Mouse (Mus musculus) lung, adult 18-20 months (tissue): Measurements from ENCODE around the gene Spred2.

Source experiments
- DNase-seq, 2 experiments: peaks; one replicate each; pipeline ENCODE4 v3.0.0; 2022; ENCODE audit warnings: mixed read lengths in 2 of 2

Gene Spred2

DNA sequence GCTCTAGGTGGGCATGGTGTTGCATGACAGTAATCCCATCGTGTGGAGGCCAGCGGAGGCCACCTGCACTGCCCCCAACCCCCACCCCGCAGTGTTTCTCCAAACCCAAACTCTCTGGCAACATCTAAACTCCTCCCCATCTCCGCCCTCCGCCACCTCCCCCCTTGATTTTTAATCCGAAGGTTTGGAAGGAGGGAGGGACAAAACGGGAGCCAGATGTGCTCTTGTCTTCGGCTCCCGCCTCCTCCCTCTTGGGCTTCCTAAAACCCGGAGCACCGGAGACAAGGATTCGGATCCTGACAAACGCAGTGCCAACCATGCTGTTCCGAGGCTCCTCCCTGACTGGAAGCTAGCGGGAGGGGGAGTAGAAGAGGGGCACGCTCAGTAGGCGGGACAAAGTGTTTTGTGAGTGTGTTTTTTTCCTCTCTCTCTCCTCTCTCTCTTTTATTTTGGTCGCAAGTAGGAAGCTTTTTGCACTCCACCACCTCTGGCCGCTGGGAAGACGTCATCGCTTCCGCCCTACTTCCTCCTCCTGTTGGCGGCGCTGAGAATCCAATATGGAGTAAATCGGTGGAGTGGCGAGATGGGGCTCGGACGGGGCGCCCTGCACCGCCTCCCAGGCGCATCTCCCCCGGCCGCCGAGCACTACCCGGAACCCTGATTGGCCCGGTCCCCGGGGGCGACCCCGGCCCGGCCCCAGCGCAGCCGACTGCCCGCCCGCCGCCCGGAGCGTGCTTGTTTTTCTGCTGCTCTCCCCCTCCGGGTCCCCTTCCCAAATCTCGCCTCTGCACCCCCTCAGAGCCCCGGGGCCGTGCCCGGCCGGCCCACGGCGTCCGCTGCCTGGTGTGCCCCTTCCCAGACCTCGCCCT, at the start of gene Spred2:
TSS of gene Spred2 (plus strand) at position 488 of the 869 bp plus-strand sequence.
- peak; percentile 89 to 92 for DNase-seq

DNA sequence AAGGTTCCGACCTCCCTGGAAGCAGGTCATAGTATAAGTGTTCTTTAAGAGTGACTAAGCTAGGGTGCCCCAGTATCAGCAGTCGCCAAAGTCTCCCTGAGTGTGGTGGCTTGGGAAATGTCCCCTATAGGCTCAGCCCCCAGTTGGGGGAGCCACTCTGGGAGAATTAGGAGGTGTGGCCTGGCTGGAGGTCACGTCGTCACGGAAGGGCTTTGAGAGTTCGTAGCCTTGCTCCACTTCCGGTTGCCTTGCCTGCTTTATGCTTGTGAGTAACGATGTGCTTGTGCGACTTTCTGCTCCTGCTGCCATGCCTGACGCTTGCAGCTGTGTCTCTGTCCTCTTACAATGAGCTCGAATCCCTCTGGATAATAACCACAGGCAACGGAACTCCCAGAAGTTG, 48.6 kb upstream of the Spred2 start:
- no peak for DNase-seq

DNA sequence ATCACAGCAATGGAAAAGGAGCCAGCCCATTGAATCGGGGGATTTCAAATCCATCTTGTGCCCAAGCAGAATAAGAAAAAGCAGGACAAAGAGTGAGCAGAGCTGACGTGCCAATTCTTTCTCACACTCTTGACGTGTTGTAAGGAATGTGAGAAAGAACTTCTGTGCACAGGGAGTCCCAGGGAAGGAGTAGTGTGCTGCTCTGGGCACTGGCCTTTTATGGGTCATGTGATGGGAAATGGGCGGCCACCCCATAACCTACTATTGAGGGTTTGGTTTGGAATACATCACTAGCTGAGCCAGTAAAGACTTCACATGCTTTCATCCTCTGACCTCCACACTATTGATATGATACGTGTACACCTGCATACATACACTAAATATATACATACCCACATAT, 48.2 kb upstream of the Spred2 start:
- no peak for DNase-seq

DNA sequence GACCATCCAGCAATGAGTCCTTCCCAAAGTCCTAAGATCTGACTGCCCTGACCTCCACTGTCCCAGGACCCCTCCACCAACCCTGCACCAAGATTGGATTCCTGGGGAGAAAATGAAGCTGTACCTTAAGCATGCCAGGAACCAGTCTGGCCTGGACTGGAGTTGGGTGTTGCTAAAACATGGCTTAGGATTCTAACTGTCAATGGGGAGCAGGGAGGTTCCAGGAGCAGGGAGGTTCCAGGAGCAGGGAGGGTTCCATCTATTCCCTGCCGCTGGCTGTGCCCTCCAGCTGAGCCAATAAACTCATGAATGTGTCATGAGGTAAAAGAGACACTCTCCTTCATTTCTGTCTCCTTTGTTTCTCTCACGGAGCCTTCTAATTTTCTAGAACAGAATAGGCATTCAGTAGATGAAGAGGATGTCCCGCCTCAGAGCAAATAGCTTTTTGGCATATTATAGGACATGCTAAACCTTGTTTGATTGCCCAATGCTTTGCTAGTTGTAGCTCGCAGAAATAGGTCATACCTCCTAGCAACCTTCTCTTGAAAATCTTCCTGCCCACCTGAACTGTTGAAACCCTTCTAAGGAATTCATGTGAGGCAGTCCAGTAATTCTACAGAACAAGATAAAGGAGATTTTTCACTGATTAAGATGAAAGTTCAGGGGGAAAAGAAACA, 46.8 kb upstream of the Spred2 start:
- no peak for DNase-seq

DNA sequence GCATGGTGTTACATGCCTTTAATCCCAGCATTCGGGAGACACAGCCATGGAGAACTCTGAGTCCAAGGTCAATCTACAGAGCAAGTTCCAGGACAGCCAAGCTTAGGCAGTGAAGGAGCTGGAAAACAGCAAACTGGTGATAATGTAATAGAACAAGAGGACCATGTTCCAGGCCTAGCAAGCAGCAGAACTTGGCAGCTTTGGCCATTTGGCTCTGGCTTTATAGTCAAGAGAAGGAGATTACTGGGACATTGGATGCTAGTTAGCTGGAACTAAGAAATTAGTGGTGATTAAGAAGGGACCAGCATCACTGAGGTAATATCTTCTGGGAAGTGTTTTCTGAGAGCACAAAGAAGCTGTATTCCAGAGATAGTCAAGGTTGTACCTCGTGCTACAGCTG, 42.8 kb upstream of the Spred2 start:
- DNase-seq = no peak

DNA sequence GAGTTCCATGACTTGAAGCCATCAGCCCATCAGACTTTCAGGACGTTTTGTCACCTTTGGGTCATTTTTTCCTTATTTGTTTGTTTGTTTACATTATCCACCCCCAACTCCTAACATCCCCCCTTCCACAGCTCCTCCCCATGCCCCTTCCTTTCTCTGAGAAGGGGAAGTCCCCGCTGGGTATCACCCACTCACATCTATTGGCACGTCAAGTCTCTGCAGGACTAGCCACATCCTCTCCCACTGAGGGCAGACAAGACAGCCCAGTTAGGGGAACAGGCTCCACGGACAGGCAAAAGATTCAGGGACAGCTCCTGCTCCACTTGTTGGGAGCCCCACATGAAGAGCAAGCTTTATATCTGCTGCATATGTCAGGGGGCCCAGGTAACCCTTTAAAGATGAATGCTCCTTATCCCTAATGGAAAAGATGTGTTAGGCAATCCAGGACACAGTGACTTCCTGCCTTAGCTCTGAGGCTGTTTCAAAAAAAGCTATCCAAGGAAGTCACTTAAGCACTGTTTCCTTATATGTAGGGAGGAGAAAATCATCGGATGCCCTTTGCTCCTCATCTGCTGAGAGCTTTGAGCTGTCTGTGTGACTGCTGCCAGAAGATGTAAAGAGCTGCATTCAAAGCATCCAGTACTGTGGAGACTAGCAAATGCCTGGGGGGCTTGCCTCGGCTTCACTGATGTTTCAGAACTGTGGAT, 33.3 kb upstream of the Spred2 start:
- no peak for DNase-seq

DNA sequence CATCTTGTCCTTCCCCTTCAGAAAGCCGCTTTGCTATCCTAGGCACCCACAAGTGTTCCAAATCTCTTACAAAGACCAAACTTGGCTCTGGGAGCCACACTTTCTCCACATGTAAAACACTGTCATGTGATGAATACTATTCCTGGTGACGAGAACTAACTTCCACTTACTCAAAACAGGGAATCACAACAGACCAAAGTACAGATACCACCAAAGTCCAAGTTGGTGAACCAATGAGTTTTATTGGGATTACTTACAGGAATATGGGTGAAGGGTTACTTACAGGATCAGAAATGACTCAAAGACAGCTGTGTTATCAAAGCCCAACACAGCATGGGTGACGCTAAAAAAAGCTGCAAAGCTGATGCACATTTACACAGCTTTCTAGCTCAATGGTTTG, 30.9 kb upstream of the Spred2 start:
- DNase-seq = no peak

DNA sequence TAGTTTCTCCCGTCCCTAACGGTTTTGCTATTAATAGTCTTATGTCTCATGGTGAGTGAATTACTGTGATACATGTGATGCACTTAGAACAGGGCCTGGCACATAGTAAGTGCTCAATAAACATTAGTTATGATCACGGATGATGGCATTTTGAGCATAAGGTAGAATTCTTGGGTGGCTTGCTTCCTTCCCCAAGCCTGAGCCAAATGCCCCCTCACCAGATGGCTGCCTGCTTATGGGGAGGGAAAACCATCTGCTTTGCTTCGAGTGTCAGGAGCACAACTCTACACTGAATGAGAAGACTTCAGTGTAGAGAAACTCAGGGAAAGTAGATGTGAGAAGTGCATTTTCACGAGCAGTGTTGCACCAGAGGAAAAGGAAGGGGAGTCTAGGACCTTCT, 24.6 kb upstream of the Spred2 start:
- DNase-seq = no peak

DNA sequence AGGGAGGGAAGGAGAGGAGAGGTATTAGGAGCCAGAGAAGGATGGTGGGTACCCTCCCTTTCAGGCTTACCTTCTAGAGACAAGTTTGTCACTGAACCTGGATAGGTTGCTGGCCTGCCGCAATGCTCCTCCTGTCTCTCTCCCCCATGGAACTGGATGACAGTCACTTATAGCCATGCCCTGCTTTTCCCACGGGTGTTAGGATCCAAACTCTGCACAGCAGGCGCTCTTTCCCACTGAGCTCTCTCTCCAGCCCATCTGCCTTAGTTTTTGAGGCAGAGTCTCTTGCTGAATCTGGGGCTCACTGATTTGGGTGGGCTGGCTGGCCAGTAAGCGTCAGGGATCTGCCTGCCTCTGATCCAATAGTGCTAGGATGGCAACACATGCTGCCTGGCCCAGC, 23.5 kb upstream of the Spred2 start:
- no peak for DNase-seq

DNA sequence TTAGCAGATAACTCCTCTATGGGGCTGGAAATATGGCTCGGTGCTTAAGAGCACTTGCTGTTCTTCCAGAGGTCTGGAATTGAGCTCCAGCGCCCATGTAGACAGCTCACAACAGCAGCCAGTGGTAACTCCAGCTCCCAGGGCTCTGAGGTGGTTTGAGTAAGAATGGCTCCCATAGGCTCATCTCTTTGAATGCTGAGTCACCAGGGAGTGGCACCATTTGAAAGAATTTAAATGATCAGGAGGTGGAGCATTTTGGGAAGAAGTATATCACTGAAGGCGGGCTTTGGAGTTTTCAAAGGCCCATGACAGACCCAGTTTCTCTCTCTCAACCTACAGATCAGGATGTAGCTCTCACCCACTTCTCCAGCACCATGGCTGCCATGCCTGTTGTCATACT, 13.0 kb upstream of the Spred2 start:
- DNase-seq = no peak

DNA sequence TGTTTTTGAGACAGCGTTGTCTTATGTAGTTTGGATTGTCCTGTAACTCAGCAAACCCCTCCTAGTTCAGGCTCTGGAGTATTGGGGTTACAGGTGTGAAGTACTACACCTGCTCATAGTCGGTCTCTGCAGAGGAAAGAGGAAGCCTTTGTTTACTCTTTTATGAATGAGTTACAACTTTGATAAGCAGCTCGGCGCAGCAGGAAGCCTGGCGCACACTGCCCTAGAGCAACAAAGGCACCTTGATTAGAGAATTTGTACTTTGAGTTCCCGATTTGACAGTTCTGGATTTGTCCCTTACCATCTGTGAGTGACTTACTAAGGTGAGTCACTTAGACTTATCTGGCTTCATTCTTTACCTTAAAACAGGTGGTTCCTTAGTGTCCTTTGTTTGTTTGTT, 12.0 kb upstream of the Spred2 start:
- DNase-seq = no peak

DNA sequence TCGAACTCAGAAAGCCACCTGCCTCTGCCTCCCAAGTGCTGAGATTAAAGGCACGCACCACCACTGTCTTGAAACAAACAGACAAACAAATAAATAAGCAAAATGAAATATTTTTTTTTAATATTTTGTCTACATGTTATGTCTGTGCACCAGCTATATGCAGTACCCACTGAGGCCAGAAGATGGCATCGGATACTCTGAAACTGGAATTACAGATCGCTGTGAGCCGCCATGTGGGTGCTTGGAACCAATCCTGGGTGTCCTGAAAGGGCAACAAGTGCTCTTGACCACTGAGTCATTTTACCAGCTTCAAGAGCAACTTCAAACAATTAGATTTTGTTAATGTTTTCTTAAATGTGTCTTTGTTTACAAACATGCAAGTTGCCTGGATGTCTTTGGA, 11.5 kb upstream of the Spred2 start:
- DNase-seq = no peak

DNA sequence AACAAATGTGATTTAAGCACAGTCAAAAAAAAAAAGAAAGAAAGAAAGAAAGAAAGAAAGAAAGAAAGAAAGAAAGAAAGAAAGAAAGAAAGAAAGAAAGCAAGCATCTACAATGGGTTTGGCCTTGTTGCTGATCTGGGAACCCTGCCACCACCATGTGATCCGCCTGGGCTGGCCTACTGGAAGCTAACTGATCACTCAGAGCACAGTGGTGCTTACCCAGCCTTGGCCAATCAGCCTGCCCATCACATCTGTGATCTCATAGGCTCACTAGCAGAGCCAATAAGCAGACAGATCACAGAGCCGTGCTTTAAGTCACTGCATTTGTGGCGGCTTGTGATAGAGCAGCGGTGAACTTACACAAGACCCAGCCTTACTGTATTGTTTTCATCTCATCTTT, 10.4 kb upstream of the Spred2 start:
- DNase-seq = no peak

DNA sequence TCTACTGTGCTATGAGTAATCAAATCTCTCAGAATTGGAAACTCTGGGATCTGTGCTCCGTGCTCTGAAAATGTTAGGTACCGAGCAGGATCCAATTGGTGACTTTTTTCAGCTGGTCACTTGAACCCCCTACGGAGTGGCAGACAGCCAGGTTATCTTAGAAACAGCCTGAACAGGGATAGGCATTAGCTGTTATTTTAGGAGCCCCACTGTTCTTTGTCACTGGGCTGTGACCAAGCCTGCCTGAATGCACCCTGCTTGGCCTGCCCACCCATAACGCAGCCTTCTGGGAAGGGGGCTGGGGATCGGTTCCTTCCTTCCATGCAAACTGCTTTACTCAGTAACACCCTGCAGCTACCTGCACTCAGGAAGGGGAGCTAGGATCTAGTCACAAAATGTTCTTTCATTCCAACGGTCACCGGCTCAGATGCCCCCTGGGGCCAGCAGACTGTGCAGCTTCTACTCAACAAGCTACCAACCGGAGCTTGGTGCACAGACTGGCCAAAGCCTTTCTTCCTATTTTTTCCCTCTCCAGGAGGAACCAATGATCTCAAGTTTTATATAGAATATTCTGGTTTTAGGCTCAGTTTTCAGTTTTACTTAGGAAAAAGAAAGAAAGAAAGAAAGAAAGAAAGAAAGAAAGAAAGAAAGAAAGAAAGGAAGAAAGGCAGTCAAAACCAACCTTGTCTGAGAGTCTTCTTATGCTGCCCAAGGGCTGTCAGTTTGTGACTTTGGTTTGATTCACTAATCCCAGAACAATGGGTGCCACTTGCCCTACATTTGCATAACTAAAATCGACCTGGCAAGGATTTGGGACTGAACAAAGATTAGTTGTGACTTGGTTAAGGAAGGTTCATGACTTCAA, 6.6 kb upstream of the Spred2 start:
- no peak for DNase-seq

DNA sequence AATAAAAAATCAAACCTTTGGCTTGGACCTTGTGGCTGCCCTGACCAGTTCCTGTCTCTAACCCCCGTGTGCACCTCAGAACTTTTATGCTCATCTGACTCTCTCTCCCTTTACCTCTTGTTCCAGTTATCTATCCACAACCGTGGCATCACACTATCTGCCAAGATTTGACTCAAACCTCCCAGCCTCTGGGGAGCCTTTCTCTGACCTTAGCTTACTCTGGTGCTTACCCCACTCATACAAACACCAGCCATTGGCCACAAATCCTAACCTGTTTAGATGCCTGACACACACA, 6.0 kb upstream of the Spred2 start:
- DNase-seq = no peak

DNA sequence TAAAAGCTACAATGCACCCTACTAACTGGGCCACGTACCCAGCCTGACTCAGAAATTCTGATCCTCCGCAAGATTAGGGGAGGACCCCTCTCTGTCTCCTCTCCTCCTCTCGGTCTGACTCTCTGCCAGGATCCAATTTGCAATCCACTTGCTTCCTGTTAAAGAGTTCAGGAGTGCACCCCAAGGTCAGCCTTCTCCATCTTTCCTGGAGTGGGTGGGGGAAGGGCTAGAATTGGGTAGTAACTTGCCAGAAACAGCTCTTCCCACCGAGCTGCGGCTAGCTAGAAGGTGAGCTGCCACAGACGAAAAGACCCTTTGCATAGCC, 4.8 kb upstream of the Spred2 start:
- DNase-seq = peak in 1 of 2 experiments; percentile 52

DNA sequence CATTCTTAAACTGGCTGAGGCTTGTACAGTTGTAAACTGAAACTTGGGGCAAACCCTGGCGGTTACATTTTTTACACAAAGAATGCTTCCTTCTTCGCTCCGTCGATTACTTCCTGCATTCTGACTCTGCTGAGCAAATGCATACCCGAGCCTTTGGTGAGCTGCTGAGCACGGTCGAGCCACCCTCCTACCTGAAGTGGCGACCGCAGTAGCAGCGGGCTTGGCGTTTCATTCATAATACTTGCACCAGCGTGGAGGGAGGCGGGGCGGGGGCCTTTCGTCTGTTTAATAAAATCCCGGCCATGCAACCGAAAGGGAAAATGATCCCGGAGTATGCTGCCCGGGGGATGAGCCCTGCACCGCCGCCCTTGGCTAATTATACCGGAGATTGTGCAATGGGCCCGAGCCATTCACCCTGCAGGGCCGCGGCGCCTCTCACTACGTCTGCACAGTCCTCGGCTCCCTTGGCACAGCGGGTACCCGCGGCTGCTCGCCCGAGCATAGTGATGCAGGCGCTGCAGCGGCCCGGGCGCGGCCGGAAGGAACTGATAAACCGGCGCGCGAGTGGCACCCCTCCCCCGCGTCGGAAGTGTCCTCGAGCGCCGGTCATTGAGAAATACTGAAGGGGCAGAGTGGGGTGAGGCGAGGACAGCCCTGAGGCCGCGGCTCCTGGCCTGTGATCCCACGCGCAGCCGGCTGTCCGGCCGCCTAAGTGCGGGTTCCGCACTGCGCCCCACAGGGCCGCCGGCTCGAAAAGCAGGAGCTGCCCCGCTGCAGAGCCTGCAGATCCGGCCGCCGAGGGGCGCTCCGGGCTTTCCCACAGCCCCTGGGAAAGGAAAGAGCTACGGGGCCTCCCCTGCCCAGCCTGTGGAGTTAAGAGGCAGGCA, 4.1 kb upstream of the Spred2 start:
- peak; percentile 86 to 90 for DNase-seq

DNA sequence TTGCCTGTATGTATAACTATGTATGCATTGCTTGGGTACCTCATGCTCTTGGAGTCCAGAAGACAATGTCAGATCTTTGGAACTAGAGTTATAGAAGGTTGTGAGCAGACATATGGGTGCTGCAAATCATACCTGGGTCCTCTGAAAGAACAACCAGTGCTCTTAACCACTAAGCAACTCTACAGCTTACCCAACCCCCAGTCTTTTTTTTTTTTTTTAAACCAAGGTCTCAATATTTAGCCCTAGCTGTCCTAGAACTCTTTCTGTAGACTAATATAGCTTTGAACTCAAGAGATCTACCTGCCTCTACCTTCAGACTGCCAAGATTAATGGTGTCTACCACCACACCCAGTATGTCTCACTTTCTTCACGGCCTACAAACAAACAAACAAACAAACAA, 2.5 kb upstream of the Spred2 start:
- DNase-seq = no peak

DNA sequence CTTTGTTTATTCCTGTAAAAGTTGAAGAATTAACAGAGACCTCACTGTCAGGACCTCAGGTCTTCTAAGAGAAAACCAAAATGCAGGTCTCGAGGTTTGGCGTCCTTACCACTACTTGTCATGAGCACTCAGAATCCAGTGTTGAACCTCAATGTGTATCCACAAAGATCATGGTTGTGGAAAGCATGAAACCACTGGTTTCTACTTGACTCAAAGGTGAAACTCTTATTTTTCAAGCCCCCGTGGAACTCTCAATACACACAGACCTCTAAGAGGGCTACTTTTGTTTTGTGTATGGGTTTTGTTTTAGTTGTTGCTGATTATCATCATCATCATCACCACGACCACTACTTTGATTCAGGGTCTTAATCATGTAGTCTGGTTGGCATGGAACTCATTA, 2.0 kb upstream of the Spred2 start:
- no peak for DNase-seq

DNA sequence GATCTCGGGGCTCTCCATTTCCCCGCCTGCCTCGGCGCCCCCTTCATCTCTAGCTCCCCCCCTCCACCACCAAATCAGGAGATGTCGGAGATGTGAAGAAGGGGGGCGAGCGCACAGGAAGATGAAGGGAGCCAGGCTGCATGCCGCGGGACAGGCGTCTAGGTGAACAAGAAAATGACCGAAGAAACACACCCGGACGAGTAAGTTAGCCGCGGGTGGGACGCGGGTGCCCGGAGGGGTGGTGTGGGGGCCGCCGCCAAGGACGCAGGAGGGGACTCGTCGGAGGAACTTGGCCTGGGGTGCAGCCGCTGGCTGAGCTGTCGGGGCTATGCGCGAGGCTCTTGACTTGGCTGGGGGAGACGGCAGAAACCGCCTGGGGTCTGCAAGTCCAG, 578 bp downstream of the Spred2 start:
- peak in 1 of 2 experiments; percentile 40 for DNase-seq

DNA sequence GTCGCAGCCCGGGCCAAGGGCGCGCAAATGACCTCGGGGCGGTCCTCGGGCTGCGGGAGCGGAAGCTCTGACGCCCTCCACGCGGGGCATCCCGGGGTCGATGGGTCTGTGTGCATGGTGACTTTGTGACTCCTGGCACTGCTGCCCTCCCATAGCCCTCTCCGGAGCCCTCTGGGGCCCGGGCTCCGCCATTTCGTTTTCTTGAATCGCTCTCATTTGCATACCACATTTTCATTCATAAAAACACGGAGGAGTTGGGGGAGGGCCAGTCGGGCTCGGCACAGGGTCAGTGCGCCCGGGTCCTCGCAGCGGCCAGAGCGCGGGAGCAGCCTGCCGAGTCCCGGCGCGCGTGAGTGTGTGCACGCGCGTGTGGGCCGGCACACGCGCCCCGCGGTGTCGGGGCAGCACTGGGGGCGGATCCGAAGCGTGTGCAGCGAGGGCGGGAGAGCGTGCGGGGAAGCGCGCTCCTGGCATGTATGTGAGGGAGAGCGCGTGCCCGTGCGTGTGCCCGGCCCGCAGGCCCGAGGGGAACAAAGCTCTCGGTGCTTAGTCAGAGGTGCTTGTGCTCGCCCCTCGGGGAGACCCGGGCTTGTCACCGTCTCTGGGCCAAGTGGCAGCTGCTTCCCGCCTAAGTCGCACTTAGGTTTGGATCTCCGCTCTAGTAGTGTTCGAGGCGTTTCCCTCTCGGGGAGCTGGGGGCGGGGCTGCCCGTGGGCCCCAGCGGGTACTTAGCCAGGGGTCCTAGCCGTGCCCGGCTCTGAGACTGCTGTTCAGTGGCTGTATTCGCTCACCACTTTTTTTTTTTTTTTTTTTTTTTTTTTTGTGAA, 1.2 kb downstream of the Spred2 start:
- peak; percentile 59 to 66 for DNase-seq
